Mouse (Mus musculus): ENCODE data around the gene Zswim8. TPM values are rescaled to one million over a fixed set of nuclear protein-coding genes. Genes with fewer than 3 reads are reported as not detected.

The Zswim8 gene
- total and polyA plus RNA-seq, 3 experiments: 16.5 to 35.5 TPM; not detected in 1

GRCm38 (mm10) chr14:20702096-20702740, 5.1 kb upstream of the Zswim8 start:
- Histone ChIP-seq H3K36me3 (ENCODE audit: control insufficient read depth in 1 of 2, insufficient read depth in 2 of 2, low read length in 2 of 2) (peaks cover 0 to 51% of the 10 kb centered on the region in 2 experiments; a peak in 3 of 4 replicates), H3K27me3 (ENCODE audit: control insufficient read depth in 1 of 2, insufficient read depth in 2 of 2, low read length in 2 of 2) (no peaks in the 10 kb centered on the region), H3K9me3 (replicated peaks; ENCODE audit: insufficient read depth, low read length) (no peaks in the 10 kb centered on the region), H3K4me3 (ENCODE audit: control insufficient read depth in 1 of 2, insufficient read depth in 1 of 2, low read depth in 2 of 2, low read length in 2 of 2) (peak overlapping the region; percentile 73 to 94), H3K4me1 (ENCODE audit: control insufficient read depth in 1 of 2, insufficient read depth in 2 of 2, low read length in 2 of 2) (peaks cover 20 to 28% of the 10 kb centered on the region in 2 experiments), H3K79me2 (ENCODE audit: control insufficient read depth, insufficient read depth, low read length, poor library complexity) (peaks cover 39% of the 10 kb centered on the region), H3K9ac (ENCODE audit: control insufficient read depth, low read depth, low read length, poor library complexity, severe bottlenecking) (peak overlapping the region; percentile 93), H3K27ac (ENCODE audit: control insufficient read depth, low read depth, low read length) (peak overlapping the region; percentile 72)
- peak; percentile 28 for DNase-seq (ENCODE audit: low read depth, low spot score)
- no peak for TF ChIP-seq SIN3A (IDR thresholded peaks at IDR 0.05; ENCODE audit: low read length)
- TF ChIP-seq CHD2 (IDR thresholded peaks at IDR 0.05; ENCODE audit: low read length): no peak
- no peak for TF ChIP-seq TAL1 (IDR thresholded peaks at IDR 0.05; ENCODE audit: low read length)
- TF ChIP-seq GABPA (IDR thresholded peaks at IDR 0.05; ENCODE audit: low read depth, low read length): no peak
- no peak for TF ChIP-seq USF1 (IDR thresholded peaks at IDR 0.05; ENCODE audit: low read depth, low read length)
- no peak for TF ChIP-seq UBTF (IDR thresholded peaks at IDR 0.05; ENCODE audit: borderline replicate concordance, insufficient read depth, low read depth, low read length)
- TF ChIP-seq MYB (IDR thresholded peaks at IDR 0.05; ENCODE audit: low read depth, low read length): no peak
- TF ChIP-seq NRF1 (IDR thresholded peaks at IDR 0.05; ENCODE audit: insufficient read depth, low read depth, low read length, poor library complexity, severe bottlenecking): no peak
- no peak for TF ChIP-seq ETS1 (IDR thresholded peaks at IDR 0.05; ENCODE audit: low read depth, low read length)
- no peak for TF ChIP-seq ZKSCAN1 (IDR thresholded peaks at IDR 0.05; ENCODE audit: low read depth, low read length)
- TF ChIP-seq HCFC1 (IDR thresholded peaks at IDR 0.05; ENCODE audit: low read depth, low read length): no peak

GRCm38 (mm10) chr14:20702741-20703381, 4.5 kb upstream of the Zswim8 start, which contains the start of gene Chchd1:
TSS of gene Chchd1 (plus strand) at chr14:20703006.
- Histone ChIP-seq H3K9me3 (replicated peaks; ENCODE audit: insufficient read depth, low read length) (no peaks in the 10 kb centered on the region), H3K36me3 (ENCODE audit: control insufficient read depth in 1 of 2, insufficient read depth in 2 of 2, low read length in 2 of 2) (peaks cover 0 to 45% of the 10 kb centered on the region in 2 experiments; a peak in 3 of 4 replicates), H3K4me3 (ENCODE audit: control insufficient read depth in 1 of 2, insufficient read depth in 1 of 2, low read depth in 2 of 2, low read length in 2 of 2) (peak within 1 kb of the TSS; percentile 73 to 94), H3K4me1 (ENCODE audit: control insufficient read depth in 1 of 2, insufficient read depth in 2 of 2, low read length in 2 of 2) (peaks cover 19 to 25% of the 10 kb centered on the region in 2 experiments), H3K79me2 (ENCODE audit: control insufficient read depth, insufficient read depth, low read length, poor library complexity) (peaks cover 40% of the 10 kb centered on the region), H3K27ac (ENCODE audit: control insufficient read depth, low read depth, low read length) (peak within 1 kb of the TSS; percentile 92), H3K27me3 (ENCODE audit: control insufficient read depth in 1 of 2, insufficient read depth in 2 of 2, low read length in 2 of 2) (no peaks in the 10 kb centered on the region), H3K9ac (ENCODE audit: control insufficient read depth, low read depth, low read length, poor library complexity, severe bottlenecking) (peak within 1 kb of the TSS; percentile 93)
- peak; percentile 90 for DNase-seq (ENCODE audit: low read depth, low spot score)
- TF ChIP-seq RAD21 (IDR thresholded peaks at IDR 0.05; ENCODE audit: low read depth, low read length): no peak
- no peak for TF ChIP-seq ZKSCAN1 (IDR thresholded peaks at IDR 0.05; ENCODE audit: low read depth, low read length)
- TF ChIP-seq MYC (IDR thresholded peaks at IDR 0.05; ENCODE audit: low read depth, low read length): peak; percentile 87
- peak; percentile 89 to 93 for TF ChIP-seq POLR2A (IDR thresholded peaks at IDR 0.05; ENCODE audit: control insufficient read depth in 1 of 2, insufficient read depth in 1 of 2, low read depth in 1 of 2, low read length in 2 of 2, poor library complexity in 1 of 2)
- peak; percentile 71 for TF ChIP-seq TBP (IDR thresholded peaks at IDR 0.05; ENCODE audit: low read depth, low read length)
- peak; percentile 90 for TF ChIP-seq POLR2AphosphoS2 (IDR thresholded peaks at IDR 0.05; ENCODE audit: low read length)
- TF ChIP-seq EP300 (IDR thresholded peaks at IDR 0.05; ENCODE audit: low read depth in 1 of 2, low read length in 2 of 2): peak in 1 of 2 experiments; percentile 49; a peak in 2 of 4 replicates
- TF ChIP-seq ETS1 (IDR thresholded peaks at IDR 0.05; ENCODE audit: low read depth, low read length): peak; percentile 40; the same call in 1 of the 2 replicates
- TF ChIP-seq NRF1 (IDR thresholded peaks at IDR 0.05; ENCODE audit: insufficient read depth, low read depth, low read length, poor library complexity, severe bottlenecking): peak; percentile 58
- 0 out of 2 replicates have a peak, but pooled peaks have one; percentile 41 for TF ChIP-seq MYB (IDR thresholded peaks at IDR 0.05; ENCODE audit: low read depth, low read length)
- TF ChIP-seq ZNF384 (IDR thresholded peaks at IDR 0.05; ENCODE audit: low read depth, low read length): no peak
- TF ChIP-seq ELF1 (IDR thresholded peaks at IDR 0.05; ENCODE audit: low read depth, low read length): peak; percentile 81
- TF ChIP-seq USF1 (IDR thresholded peaks at IDR 0.05; ENCODE audit: low read depth, low read length): peak; percentile 64
- peak; percentile 95 for TF ChIP-seq SIN3A (IDR thresholded peaks at IDR 0.05; ENCODE audit: low read length)
- TF ChIP-seq CHD1 (IDR thresholded peaks at IDR 0.05; ENCODE audit: low read depth, low read length): peak; percentile 48; the same call in 1 of the 2 replicates
- peak; percentile 76; the same call in 1 of the 2 replicates for TF ChIP-seq E2F4 (IDR thresholded peaks at IDR 0.05; ENCODE audit: borderline replicate concordance, low read depth, low read length)
- no peak for TF ChIP-seq GABPA (IDR thresholded peaks at IDR 0.05; ENCODE audit: low read depth, low read length)
- peak; percentile 95 for TF ChIP-seq MXI1 (IDR thresholded peaks at IDR 0.05; ENCODE audit: low read depth, low read length)
- TF ChIP-seq HCFC1 (IDR thresholded peaks at IDR 0.05; ENCODE audit: low read depth, low read length): peak; percentile 93
- no peak for TF ChIP-seq JUND (IDR thresholded peaks at IDR 0.05; ENCODE audit: low read depth, low read length)
- TF ChIP-seq MAZ (IDR thresholded peaks at IDR 0.05; ENCODE audit: low read depth, low read length): 0 out of 2 replicates have a peak, but pooled peaks have one; percentile 65
- peak; percentile 82 for TF ChIP-seq TCF12 (IDR thresholded peaks at IDR 0.05; ENCODE audit: low read depth, low read length)
- TF ChIP-seq ZMIZ1 (IDR thresholded peaks at IDR 0.05; ENCODE audit: low read depth, low read length): peak; percentile 87
- TF ChIP-seq KAT2A (conservative IDR thresholded peaks at IDR 0.05; ENCODE audit: low read depth, low read length): peak; percentile 83

Data from MEL (cell line).